Comparison of ENCODE assay signal across 10 mouse cellular contexts in genomic region chr8:83565731-83566375, GRCm38 (mm10). TPM values are rescaled to one million over a fixed set of nuclear protein-coding genes. Genes with fewer than 3 reads are reported as not detected.
DNase-seq lines count a peak whose midpoint lies in the region; ATAC-seq and TF ChIP-seq lines count a peak whose summit lies in the region.
"Had no signal": no experiment of that assay in that cellular context is flagged by ENCODE, and none has a peak within 500 bp of the region (broad histone marks: within the 10 kb centered on the region; RNA-seq: fewer than 3 reads in every experiment).

No protein-coding gene starts in this region.

- no peak for ATAC-seq in G1E (ENCODE audit: extremely low read depth, insufficient number of reproducible peaks, low FRiP score, poor library complexity, severe bottlenecking)
- no peak for ATAC-seq in embryonic facial prominence, embryonic 14.5 days (ENCODE audit: low read depth)
- ATAC-seq in intestine, embryonic 16.5 days = no peak
- ATAC-seq in midbrain, embryonic 11.5 days (ENCODE audit: low FRiP score) = peak; percentile 16

- H3K27ac ChIP-seq in embryonic facial prominence, embryonic 14.5 days (replicated peaks; ENCODE audit: low read depth, low read length) = no peak overlapping the region
- H3K27ac ChIP-seq in intestine, embryonic 16.5 days (ENCODE audit: low read length) = no peak overlapping the region
- H3K27ac ChIP-seq in midbrain, embryonic 11.5 days (ENCODE audit: low read depth, low read length) = no peak overlapping the region

- H3K4me2 ChIP-seq in embryonic facial prominence, embryonic 14.5 days (ENCODE audit: low read depth, low read length) = peak overlapping the region; percentile 74; the same call in 1 of the 2 replicates
- no peak overlapping the region; the same call in 1 of the 2 replicates for H3K4me2 ChIP-seq in intestine, embryonic 16.5 days (ENCODE audit: low read depth, low read length)
- H3K4me2 ChIP-seq in midbrain, embryonic 11.5 days = no peak overlapping the region

- intact Hi-C loops in heart, postnatal 36 days (cut with DNase I) = loop anchor here (2.0 to 10.0 kb wide), 3 partner anchors 57 to 331 kb away; partner anchors contain the start of gene Elmod2

- H3K4me1 ChIP-seq in G1E (ENCODE audit: insufficient read depth, low read depth, low read length) = peaks cover 42% of the 10 kb centered on the region
- H3K4me1 ChIP-seq in embryonic facial prominence, embryonic 14.5 days (ENCODE audit: control insufficient read depth, insufficient read depth, low read length) = no peaks in the 10 kb centered on the region; the same call in none of the 2 replicates
- peaks cover 10% of the 10 kb centered on the region for H3K4me1 ChIP-seq in intestine, embryonic 16.5 days (ENCODE audit: control insufficient read depth, insufficient read depth, low read length)
- peaks cover 11% of the 10 kb centered on the region for H3K4me1 ChIP-seq in midbrain, embryonic 11.5 days (ENCODE audit: control insufficient read depth, insufficient read depth, low read length)

- no peak for TF ChIP-seq CTCF in G1E (IDR thresholded peaks at IDR 0.05; ENCODE audit: low read depth, low read length)

- H3K27me3 ChIP-seq in G1E (ENCODE audit: insufficient read depth, low read length) = peaks cover 13% of the 10 kb centered on the region
- no peaks in the 10 kb centered on the region for H3K27me3 ChIP-seq in embryonic facial prominence, embryonic 14.5 days (replicated peaks; ENCODE audit: control insufficient read depth, insufficient read depth, low read length)
- H3K27me3 ChIP-seq in intestine, embryonic 16.5 days (replicated peaks; ENCODE audit: control insufficient read depth, insufficient read depth, low read length) = no peaks in the 10 kb centered on the region
- H3K27me3 ChIP-seq in midbrain, embryonic 11.5 days (ENCODE audit: control insufficient read depth, insufficient read depth, low read length) = no peaks in the 10 kb centered on the region

- H3K36me3 ChIP-seq in G1E (replicated peaks) = peaks cover 29% of the 10 kb centered on the region
- peaks cover 14% of the 10 kb centered on the region for H3K36me3 ChIP-seq in embryonic facial prominence, embryonic 14.5 days (ENCODE audit: control insufficient read depth, insufficient read depth, low read length)
- H3K36me3 ChIP-seq in intestine, embryonic 16.5 days (ENCODE audit: control insufficient read depth, insufficient read depth, low read length) = no peaks in the 10 kb centered on the region
- peaks cover 4% of the 10 kb centered on the region for H3K36me3 ChIP-seq in midbrain, embryonic 11.5 days (ENCODE audit: control insufficient read depth, insufficient read depth, low read length)

- DNase-seq in heart, adult 11 months = peak; percentile 86
- no peak for DNase-seq in heart, postnatal 36 days
- DNase-seq in G1E (ENCODE audit: low spot score) = no peak
- DNase-seq in embryonic facial prominence, embryonic 14.5 days (ENCODE audit: low spot score) = no peak
- DNase-seq in midbrain, embryonic 11.5 days (ENCODE audit: low spot score, missing footprints) = peak; percentile 93
- DNase-seq in yolk sac, embryonic 10.5 days (ENCODE audit: low spot score) = peak; percentile 1
- DNase-seq in frontal cortex, adult 2 months (ENCODE audit: extremely low spot score in 1 of 2, low spot score in 1 of 2) = no peak

- 75% methylated on average over 9 of the region's 9 CpGs for WGBS in embryonic facial prominence, embryonic 14.5 days
- 77% methylated on average over 9 of the region's 9 CpGs for WGBS in intestine, embryonic 16.5 days
- WGBS in midbrain, embryonic 11.5 days = 74% methylated on average over 9 of the region's 9 CpGs

- no peak overlapping the region for H3K9ac ChIP-seq in embryonic facial prominence, embryonic 14.5 days (ENCODE audit: low read depth, low read length)
- no peak overlapping the region for H3K9ac ChIP-seq in intestine, embryonic 16.5 days (ENCODE audit: low read depth, low read length)
- H3K9ac ChIP-seq in midbrain, embryonic 11.5 days (ENCODE audit: low read length) = no peak overlapping the region

- peak overlapping the region; percentile 85; the same call in 1 of the 2 replicates for H3K4me3 ChIP-seq in G1E (ENCODE audit: low read depth, low read length)
- H3K4me3 ChIP-seq in embryonic facial prominence, embryonic 14.5 days (ENCODE audit: low read depth, low read length) = no peak overlapping the region; the same call in 1 of the 2 replicates
- peak overlapping the region; percentile 82; the same call in 1 of the 2 replicates for H3K4me3 ChIP-seq in intestine, embryonic 16.5 days (ENCODE audit: low read length)
- H3K4me3 ChIP-seq in midbrain, embryonic 11.5 days (ENCODE audit: low read depth, low read length) = no peak overlapping the region

- H3K9me3 ChIP-seq in G1E (replicated peaks) = no peaks in the 10 kb centered on the region
- H3K9me3 ChIP-seq in embryonic facial prominence, embryonic 14.5 days (ENCODE audit: control insufficient read depth, low read length) = no peaks in the 10 kb centered on the region
- no peaks in the 10 kb centered on the region for H3K9me3 ChIP-seq in intestine, embryonic 16.5 days (ENCODE audit: control insufficient read depth, low read length)
- no peaks in the 10 kb centered on the region for H3K9me3 ChIP-seq in midbrain, embryonic 11.5 days (ENCODE audit: control insufficient read depth, low read length)

RNA-seq across cellular contexts. Expression of gene Ndufb7, which starts 0.6 kb away (rescaled TPM):
- 100 to 1,000 TPM; 712 to 745 TPM for total RNA-seq in heart, postnatal 36 days (2021)
- 37.5 and 68.9 TPM in 2 replicates for total RNA-seq in G1E (2014; fragmentation: Nextera tagmentation)
- total RNA-seq in G1E (2017) = 144 and 194 TPM in 2 replicates
- 213 and 233 TPM in 2 replicates for polyA plus RNA-seq in G1E (2012)
- polyA plus RNA-seq in embryonic facial prominence, embryonic 14.5 days (2014; fragmentation: Nextera tagmentation; extraction: Ambion mirVana) = 315 and 324 TPM in 2 replicates
- 418 and 429 TPM in 2 replicates for polyA plus RNA-seq in intestine, embryonic 16.5 days (2015; fragmentation: Nextera tagmentation; extraction: Ambion mirVana)
- 351 and 359 TPM in 2 replicates for polyA plus RNA-seq in midbrain, embryonic 11.5 days (2014; fragmentation: Nextera tagmentation; extraction: Ambion mirVana)
- 324 and 374 TPM in 2 replicates for polyA plus RNA-seq in frontal cortex, adult 2 months (2012; rRNA removed)

RNA-seq across cellular contexts. Expression of gene Olfr370, which starts 30.3 kb away (rescaled TPM):
- not detected for total RNA-seq in heart, postnatal 36 days (2021)
- not detected in 2 replicates for total RNA-seq in G1E (2014; fragmentation: Nextera tagmentation)
- 0.12 and 0.22 TPM in 2 replicates for total RNA-seq in G1E (2017)
- polyA plus RNA-seq in G1E (2012) = not detected in 2 replicates
- 0.16 and 0.19 TPM in 2 replicates for polyA plus RNA-seq in embryonic facial prominence, embryonic 14.5 days (2014; fragmentation: Nextera tagmentation; extraction: Ambion mirVana)
- not detected in 2 replicates for polyA plus RNA-seq in intestine, embryonic 16.5 days (2015; fragmentation: Nextera tagmentation; extraction: Ambion mirVana)
- polyA plus RNA-seq in midbrain, embryonic 11.5 days (2014; fragmentation: Nextera tagmentation; extraction: Ambion mirVana) = not detected in 2 replicates
- polyA plus RNA-seq in frontal cortex, adult 2 months (2012; rRNA removed) = not detected in 2 replicates
- total RNA-seq: MEL; neutrophil, adult 5-6 weeks had no signal

RNA-seq across cellular contexts. Expression of gene Tecr, which starts 41.9 kb away (rescaled TPM):
- 100 to 1,000 TPM; 431 to 554 TPM for total RNA-seq in heart, postnatal 36 days (2021)
- 305 and 398 TPM in 2 replicates for total RNA-seq in G1E (2014; fragmentation: Nextera tagmentation)
- total RNA-seq in G1E (2017) = 145 and 186 TPM in 2 replicates
- 168 and 216 TPM in 2 replicates for polyA plus RNA-seq in G1E (2012)
- polyA plus RNA-seq in embryonic facial prominence, embryonic 14.5 days (2014; fragmentation: Nextera tagmentation; extraction: Ambion mirVana) = 497 and 529 TPM in 2 replicates
- 660 and 691 TPM in 2 replicates for polyA plus RNA-seq in intestine, embryonic 16.5 days (2015; fragmentation: Nextera tagmentation; extraction: Ambion mirVana)
- polyA plus RNA-seq in midbrain, embryonic 11.5 days (2014; fragmentation: Nextera tagmentation; extraction: Ambion mirVana) = 680 and 686 TPM in 2 replicates
- 779 and 879 TPM in 2 replicates for polyA plus RNA-seq in frontal cortex, adult 2 months (2012; rRNA removed)

RNA-seq across cellular contexts. Expression of gene Dnajb1, which starts 42.1 kb away (rescaled TPM):
- total RNA-seq in heart, postnatal 36 days (2021) = 10 to 100 TPM; 10.7 to 16.0 TPM
- total RNA-seq in G1E (2014; fragmentation: Nextera tagmentation) (44.4 and 44.8 TPM in 2 replicates), G1E (2017) (37.8 and 37.9 TPM in 2 replicates)
- polyA plus RNA-seq in G1E (2012) = 36.0 and 42.1 TPM in 2 replicates
- polyA plus RNA-seq in embryonic facial prominence, embryonic 14.5 days (2014; fragmentation: Nextera tagmentation; extraction: Ambion mirVana) = 47.2 and 47.5 TPM in 2 replicates
- 46.7 and 52.0 TPM in 2 replicates for polyA plus RNA-seq in intestine, embryonic 16.5 days (2015; fragmentation: Nextera tagmentation; extraction: Ambion mirVana)
- 61.1 and 71.3 TPM in 2 replicates for polyA plus RNA-seq in midbrain, embryonic 11.5 days (2014; fragmentation: Nextera tagmentation; extraction: Ambion mirVana)
- polyA plus RNA-seq in frontal cortex, adult 2 months (2012; rRNA removed) = 37.9 TPM in 2 replicates

Comparison
In these comparisons a context has a peak if more than half of its experiments do, and no peak if none do; other contexts are left out.
1. DNase-seq: peak in heart, adult 11 months (single experiment), midbrain, embryonic 11.5 days (single experiment) and yolk sac, embryonic 10.5 days (single experiment); none in heart, postnatal 36 days (0 of 2), G1E (single experiment), embryonic facial prominence, embryonic 14.5 days (single experiment) and frontal cortex, adult 2 months (0 of 2).
2. H3K4me3 ChIP-seq: peak in G1E (single experiment) and intestine, embryonic 16.5 days (single experiment); none in embryonic facial prominence, embryonic 14.5 days (single experiment) and midbrain, embryonic 11.5 days (single experiment).